Mouse (Mus musculus) thymus, postnatal 14 days (tissue): ENCODE data around the gene Ldhd.

Experiments
- DNase-seq: peaks from one replicate; pipeline ENCODE4 v3.0.0; 2021

The Ldhd gene

GRCm38 (mm10) chr8:111630105-111630521 is at the start of gene Ldhd:
TSS of gene Ldhd (minus strand) at chr8:111630374.
- no peak for DNase-seq

GRCm38 (mm10) chr8:111678848-111679247 is 48.7 kb upstream of the Ldhd start:
- DNase-seq = no peak

GRCm38 (mm10) chr8:111678111-111678510 is 47.9 kb upstream of the Ldhd start:
- DNase-seq = peak; percentile 59

- DNase-seq = peak; percentile 50
Measured at GRCm38 (mm10) chr8:111676237-111676636, 46.1 kb upstream of the Ldhd start.

GRCm38 (mm10) chr8:111666751-111667150 is 36.6 kb upstream of the Ldhd start:
- no peak for DNase-seq

- peak; percentile 64 for DNase-seq
Measured at GRCm38 (mm10) chr8:111662473-111662872, 32.3 kb upstream of the Ldhd start.

GRCm38 (mm10) chr8:111658819-111659423 is 28.7 kb upstream of the Ldhd start:
- no peak for DNase-seq

GRCm38 (mm10) chr8:111657312-111657854 is 27.2 kb upstream of the Ldhd start:
- no peak for DNase-seq

GRCm38 (mm10) chr8:111653524-111653923 is 23.4 kb upstream of the Ldhd start:
- no peak for DNase-seq

- no peak for DNase-seq
Measured at GRCm38 (mm10) chr8:111650651-111651050, 20.5 kb upstream of the Ldhd start.

- no peak for DNase-seq
Measured at GRCm38 (mm10) chr8:111648834-111649233, 18.7 kb upstream of the Ldhd start.

GRCm38 (mm10) chr8:111645715-111646114 is 15.5 kb upstream of the Ldhd start:
- no peak for DNase-seq

GRCm38 (mm10) chr8:111644286-111645051 is 14.3 kb upstream of the Ldhd start:
- DNase-seq = peak; percentile 62

- DNase-seq = peak; percentile 96
Measured at GRCm38 (mm10) chr8:111643264-111644141, 13.3 kb upstream of the Ldhd start, which contains the start of gene Zfp1. TSS of gene Zfp1 (plus strand) at chr8:111643401.

- DNase-seq = no peak
Measured at GRCm38 (mm10) chr8:111642939-111643263, 12.7 kb upstream of the Ldhd start.

GRCm38 (mm10) chr8:111642496-111642895 is 12.3 kb upstream of the Ldhd start:
- peak; percentile 33 for DNase-seq

- no peak for DNase-seq
Measured at GRCm38 (mm10) chr8:111641064-111641463, 10.9 kb upstream of the Ldhd start.

- DNase-seq = no peak
Measured at GRCm38 (mm10) chr8:111638086-111638485, 7.9 kb upstream of the Ldhd start.

GRCm38 (mm10) chr8:111632976-111633375 is 2.8 kb upstream of the Ldhd start:
- no peak for DNase-seq

GRCm38 (mm10) chr8:111631589-111631988 is 1.4 kb upstream of the Ldhd start:
- no peak for DNase-seq

GRCm38 (mm10) chr8:111628894-111629501 is 1.2 kb downstream of the Ldhd start:
- DNase-seq = peak; percentile 64

- DNase-seq = peak; percentile 80
Measured at GRCm38 (mm10) chr8:111628401-111628800, 1.8 kb downstream of the Ldhd start.

- no peak for DNase-seq
Measured at GRCm38 (mm10) chr8:111627923-111628322, 2.3 kb downstream of the Ldhd start.
